Mouse (Mus musculus) heart, postnatal 4 days (tissue): ENCODE results near the gene Entpd2. TPM values are rescaled to one million over a fixed set of nuclear protein-coding genes. Genes with fewer than 3 reads are reported as not detected.

Source experiments
- DNase-seq: peaks from one replicate; pipeline ENCODE4 v3.0.0; 2021
- total RNA-seq, 2 experiments: library from RNA; stranded (reverse); gene quantifications; 2 replicates each; pipeline ENCODE4 v1.2.3; 2021

The Entpd2 gene
- 1 to 10 TPM; 5.7 to 8.5 TPM for total RNA-seq

DNA sequence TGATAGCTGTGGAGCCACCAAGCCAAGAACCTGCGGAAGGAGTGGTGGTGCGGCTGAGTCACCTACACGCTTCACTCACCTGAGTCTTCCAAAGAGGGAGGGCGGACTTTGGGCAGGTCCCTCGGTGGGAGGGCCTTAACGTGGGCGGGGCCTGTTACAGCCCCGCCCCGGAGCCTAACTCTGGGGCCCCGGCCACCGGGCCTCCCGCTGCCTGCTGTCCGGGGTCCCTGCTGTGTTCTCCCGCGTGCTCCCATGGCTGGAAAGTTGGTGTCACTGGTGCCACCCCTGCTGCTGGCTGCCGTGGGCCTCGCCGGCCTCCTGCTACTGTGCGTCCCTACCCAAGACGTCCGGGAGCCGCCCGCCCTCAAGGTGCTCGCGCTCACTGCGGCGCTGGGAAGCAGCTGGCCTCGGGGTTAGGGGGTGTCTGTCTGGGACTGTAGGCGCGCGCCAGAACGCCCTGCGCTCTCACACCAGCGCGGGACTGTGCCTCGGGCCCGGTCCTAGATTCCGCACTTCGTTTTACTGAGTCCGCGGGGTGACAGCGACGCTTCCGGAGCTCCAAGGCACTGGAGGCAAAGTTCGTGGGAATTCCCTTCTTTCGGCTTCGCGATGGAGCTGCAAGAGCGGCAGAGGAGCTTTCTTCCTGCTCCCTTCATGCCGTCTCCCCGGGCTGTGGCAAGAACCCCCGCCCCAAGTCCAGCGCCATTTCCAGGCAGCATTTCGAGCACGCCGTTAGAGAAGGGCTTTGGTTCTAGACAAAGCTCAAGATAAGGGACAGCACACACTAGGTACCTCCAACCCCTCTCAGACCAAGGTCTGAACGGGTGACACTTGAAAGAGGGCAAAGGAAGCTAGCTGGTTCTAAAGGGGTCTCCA is at the start of gene Entpd2:
TSS of gene Entpd2 (plus strand) at position 154 of the 876 bp plus-strand sequence.
- DNase-seq: peak; percentile 49

DNA sequence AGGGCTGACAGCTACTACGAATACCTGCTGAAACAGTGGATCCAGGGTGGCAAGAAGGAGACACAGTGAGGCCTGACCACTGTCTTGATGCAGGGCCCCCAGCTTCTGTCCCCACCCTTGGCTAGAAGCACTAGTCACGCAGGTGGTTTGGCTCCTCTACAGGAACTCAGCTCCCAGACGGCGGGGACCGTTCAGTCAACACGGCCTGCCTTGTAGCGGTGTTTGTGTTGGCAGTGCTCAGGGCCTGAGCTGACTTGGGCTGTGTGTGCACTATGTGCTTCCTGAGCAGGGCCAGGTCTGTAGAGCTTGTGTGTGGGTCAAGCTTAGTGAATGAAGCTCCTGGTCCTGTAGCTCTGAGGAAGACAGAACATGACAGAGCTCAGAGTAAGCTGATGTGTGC is 47.5 kb upstream of the Entpd2 start:
- no peak for DNase-seq

DNA sequence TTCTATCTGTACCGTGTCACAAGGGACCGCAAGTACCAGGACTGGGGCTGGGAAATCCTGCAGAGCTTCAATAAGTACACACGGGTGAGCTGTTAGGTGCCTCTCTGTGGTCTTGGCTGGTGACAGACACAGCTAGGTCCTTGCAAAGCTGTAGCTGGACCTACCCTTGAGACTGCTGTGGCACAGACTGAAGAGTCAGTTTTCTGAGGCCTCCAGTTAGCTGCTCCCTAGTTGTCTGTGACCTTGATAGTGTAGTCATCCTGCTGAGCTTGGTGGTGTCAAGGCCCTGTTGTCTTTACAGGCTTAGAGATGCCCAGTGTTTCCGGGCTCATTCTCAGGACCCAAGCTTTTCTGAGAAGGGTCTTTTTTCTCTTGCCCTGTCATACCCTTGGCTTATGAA is 46.2 kb upstream of the Entpd2 start:
- no peak for DNase-seq

DNA sequence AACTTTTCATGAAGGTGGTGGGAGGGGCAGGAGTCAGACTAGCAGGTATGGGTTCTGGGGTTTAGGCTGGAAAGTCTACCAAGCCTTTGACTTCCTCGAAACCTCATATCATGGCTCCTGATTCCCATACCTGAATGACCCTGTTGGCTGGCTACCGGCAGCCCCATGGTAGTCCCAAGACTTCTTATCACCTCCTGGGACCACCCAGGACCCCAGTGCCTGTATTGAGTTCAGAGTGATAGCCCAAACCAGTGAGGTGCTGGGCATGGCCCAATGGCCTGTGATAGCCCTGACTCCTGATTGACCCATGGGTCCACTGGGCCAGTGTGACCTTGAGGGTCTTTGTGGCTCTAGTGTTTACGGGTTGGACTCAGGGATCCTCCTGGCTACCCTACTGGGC is 45.0 kb upstream of the Entpd2 start:
- DNase-seq: no peak

DNA sequence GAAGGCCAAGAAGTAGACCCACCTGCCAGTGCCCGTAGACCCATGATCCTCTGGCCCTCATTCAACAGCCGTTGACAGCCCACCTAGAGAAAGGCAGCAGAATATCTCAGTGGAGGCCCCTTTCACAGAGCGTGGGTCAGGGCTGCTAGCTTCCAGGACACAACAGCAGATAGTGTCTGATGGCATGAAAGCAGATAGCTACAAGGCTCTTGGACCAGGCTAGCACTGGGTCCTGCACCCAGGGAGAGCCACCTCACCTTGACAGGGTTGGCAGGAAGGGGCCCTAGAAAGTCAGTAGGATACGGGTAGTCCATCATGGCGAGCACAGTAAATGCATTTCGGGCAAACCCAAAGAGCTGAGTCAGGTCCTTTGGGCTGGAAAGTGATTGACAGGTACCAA is 41.5 kb upstream of the Entpd2 start:
- no peak for DNase-seq

DNA sequence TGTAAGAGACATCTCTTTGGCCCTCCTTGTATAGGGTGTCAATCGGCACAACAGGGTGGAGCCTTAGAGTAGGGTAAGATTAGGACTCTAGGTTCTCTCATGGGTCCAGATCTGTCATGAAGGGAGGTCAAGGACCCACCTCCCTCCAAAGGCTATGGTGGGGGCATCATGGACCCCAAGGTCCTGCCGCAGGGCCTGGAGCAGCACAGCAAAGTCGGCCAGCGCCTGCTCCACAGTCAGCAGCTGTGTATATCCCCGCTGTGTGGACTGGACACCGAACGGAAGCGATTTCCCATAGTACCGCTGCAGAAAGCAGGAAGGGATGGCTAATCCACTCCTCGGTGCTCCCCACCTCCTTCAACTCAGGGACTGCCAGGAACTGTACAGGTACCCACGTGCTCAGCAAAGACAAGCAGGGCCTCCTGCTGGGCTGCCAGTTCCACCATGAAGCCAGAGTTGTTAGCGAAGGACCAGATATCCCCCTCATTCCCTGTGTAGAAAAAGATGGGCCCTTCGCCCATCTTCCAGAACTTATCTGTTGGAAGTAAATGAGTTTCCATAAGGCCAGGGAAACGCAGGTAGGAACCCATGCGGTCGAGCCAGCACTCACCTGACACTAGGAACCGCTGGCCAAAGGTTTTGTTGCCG is 40.1 kb upstream of the Entpd2 start:
- no peak for DNase-seq

DNA sequence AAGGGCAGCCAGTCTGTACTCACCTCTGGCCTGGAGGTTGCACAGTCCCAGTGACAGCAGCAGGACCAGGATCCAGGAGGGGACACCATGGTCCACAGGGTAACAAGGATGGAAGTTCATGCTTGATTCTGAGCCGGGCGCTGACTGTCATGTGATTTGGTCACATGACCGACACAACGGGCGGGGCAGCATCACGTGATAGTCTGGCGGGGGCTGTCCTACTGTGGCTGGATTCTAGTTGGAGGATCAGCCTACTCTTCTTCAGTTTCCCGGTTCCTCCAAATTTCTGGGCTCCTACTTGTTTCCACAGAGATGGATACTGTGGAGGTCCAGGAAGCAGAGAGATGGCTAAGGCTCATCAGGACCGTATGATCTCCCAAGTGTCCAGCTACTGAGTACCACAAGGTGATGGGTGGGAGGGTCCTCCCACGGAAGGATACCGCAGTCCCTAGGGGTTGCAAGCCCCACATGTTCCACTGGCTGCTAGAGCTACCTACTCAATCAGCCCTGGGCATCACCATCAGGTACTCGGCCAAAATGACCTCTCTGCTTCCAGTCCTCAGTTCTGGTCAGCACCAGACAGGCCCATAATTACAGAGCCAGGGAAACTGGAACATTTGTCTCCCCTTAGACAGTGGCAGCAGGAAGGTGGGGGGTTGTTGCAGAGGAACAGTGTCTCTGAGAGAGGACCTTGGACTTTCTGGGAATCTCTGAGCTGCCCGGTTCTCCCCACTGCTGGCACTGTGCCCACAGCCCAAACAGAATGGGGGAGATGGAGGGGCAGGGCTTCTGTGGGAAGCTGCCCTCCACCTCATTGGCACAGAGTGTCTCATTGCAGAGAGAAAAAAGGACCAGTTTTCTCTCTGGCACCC is 39.2 kb upstream of the Entpd2 start, which contains the start of gene Dpp7:
TSS of gene Dpp7 (minus strand) at position 152 of the 872 bp plus-strand sequence.
- peak; percentile 74 for DNase-seq

DNA sequence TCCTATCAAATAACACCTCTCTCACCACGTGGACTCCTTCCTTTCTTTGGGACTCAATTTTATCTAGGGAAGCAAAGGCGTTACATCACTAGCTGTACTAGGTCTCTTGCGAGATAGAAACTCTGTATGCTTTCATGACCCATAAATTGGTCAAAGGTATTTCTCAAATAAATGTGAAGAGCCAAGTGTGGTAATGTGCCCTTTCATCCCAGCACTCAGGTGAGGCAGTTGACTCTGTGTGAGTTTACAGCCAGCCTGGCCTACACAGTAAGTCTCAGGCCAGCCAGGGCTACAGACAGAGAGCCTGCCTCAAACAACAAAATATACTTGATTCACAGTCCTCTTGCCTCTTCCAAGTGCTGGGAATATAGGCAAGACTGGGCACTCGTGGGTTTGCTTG is 35.8 kb upstream of the Entpd2 start:
- no peak for DNase-seq

DNA sequence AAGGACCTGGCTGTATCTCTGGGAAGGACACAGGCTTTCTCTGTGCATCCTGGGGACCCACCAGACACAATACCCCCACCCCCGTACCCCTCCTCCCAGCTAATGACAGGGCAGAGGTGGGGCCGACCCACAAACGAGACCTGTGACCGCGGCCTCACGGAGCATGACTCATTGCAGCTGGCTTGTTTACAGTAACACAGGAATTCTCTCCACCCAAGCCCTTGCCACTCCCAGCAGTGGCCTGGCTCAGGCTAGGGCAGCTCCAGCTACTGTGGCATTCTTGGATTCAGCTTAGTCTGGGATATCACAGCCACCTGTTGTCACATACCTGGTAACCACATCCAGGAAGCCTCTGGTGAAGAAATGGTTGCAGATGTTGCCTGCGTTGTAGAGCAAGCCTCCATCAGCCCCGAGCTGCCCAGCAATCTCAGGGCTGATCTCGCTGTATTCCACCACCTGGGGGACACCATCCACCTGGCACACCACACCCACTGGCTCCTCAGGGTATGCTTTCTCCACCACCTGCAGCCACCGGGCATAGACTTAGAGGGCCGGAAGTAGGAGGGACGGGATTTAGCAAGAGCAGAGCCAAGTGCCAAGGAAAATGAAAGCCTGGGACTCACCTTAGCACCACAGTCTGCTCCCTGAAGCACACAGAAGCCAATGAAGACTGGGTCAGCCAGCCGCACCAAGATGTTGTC is 32.0 kb upstream of the Entpd2 start:
- DNase-seq: no peak

DNA sequence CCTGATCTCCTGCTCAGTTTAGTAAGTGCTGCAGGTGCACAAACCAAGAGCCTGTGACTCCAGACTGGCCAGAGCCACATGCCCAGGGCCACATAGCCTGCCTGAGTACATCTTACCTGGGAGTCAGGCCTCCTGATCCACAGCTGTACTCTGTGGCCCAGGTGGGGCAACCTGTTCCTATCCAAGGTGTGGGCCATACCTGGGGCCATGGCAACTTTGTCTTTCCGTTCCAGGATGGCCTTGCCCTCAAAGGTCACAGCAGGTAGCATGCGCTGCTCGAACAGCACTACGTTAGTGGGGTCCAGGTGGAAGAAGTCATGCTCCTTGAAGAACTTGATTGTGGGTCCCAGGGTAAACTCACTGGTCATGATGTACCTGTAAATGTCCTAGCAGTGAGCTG is 31.4 kb upstream of the Entpd2 start:
- no peak for DNase-seq

DNA sequence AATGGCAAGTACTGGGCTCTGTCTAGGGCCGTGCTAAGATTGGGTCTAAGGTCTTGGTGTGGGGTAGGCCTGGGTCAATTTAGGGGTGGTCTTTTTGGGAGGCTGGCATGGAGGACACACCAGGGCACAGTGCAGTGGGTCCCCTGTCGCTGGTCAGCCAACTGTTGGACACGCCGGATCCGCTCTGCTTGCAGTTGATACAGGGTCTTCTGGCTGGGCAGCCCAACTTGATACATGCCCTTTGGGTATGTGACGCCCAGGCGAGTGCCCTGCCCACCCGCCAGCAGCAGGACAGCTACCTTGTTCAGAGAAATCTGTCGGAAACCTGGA is 30.9 kb upstream of the Entpd2 start:
- DNase-seq: no peak

DNA sequence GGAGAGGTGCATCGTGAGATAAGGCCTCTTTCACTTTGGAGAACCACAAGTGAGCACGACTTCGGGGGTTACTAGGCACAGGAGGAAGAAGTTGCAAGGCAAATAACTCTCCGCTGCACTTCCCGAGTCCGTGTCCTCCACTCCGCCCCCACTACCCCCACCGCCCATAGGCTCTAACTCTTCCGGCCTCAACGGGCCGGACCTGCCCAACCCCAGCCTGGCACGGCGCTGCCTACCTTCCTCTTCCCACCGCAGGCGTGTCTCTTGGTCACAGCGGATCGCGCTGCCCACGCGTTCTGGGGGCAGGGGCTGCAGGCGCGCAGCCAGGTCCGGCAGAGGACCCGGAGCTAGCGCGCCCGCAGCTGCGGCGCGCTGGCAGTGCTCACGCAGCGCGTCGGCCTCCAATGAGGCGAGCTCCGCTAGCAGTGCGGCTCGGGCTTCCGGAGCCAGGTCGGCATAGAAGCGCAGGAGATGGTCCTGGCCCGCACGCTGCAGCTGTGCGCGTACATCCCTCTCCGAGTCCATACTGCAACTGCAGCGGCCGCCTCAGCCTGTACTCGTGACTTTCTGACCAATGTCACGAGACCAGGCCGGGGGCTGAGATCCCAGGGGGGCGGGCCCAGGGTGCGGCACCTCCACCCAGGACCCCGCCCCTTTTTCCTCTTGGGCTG is 30.4 kb upstream of the Entpd2 start, which contains the start of gene Uap1l1:
TSS of gene Uap1l1 (minus strand) at position 592 of the 671 bp plus-strand sequence.
- DNase-seq: peak; percentile 82

DNA sequence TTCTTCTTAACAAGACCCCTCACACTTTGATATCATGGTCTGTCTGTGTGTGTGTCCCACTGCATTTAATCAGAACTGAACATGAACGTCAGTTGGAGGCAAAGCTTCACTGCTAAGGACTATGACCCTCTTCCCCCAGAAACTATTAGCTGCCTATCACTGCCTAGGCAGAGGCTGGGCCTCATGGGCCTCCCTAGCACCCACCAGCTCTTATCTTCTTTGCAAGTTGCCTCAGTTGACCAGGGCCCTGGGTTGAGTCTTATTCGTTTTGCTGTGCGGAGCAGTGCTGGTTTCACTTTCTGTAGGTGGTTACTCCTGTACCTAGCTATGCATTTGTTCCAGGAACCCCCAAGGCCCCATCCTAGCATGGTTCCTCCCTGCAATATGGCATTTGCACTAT is 25.7 kb upstream of the Entpd2 start:
- DNase-seq: no peak

DNA sequence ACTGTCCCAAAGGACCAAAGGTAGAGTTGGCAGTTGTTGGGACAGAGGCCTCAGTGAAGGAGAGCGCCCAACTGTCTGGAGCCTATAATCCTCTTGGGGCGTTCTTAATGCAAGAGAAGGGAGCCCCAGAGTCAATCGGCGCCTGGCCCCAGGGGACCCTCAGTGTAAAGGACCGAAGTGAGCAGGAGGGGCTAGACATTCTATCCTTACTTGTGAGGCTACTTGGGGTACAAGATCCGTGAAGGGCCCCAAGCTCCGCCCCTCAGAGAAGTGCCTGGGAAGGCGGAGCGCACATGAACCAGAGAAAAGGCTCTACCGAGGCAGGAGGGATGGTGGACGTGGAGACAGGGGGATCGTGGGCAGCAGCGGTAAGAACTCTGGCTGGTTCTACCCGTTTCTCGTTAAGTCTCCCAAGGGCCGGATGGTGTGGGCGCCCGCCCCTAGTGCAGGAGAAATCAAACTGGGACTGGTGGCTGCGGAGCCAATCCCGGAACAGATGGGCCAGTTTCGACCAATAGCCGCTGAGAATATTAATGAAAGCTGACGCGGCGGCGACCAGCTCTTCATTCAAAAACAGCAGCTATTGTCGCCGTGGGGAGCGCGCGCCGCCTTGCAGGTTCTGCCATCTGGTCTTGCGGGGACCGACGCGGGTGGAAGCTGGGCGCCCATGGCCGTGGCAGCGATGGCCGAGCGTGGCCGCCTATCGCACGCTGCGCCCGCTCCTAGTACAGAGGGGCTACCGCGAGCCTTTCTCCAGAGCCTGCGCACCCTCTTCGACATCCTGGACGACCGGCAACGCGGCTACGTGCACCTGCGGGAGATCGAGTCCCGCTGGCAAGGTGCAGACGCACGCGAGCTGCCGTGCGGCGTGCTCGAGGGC is 23.7 kb upstream of the Entpd2 start, which contains the start of gene Sapcd2:
TSS of gene Sapcd2 (plus strand) at position 558 of the 880 bp plus-strand sequence.
- DNase-seq: peak; percentile 87

DNA sequence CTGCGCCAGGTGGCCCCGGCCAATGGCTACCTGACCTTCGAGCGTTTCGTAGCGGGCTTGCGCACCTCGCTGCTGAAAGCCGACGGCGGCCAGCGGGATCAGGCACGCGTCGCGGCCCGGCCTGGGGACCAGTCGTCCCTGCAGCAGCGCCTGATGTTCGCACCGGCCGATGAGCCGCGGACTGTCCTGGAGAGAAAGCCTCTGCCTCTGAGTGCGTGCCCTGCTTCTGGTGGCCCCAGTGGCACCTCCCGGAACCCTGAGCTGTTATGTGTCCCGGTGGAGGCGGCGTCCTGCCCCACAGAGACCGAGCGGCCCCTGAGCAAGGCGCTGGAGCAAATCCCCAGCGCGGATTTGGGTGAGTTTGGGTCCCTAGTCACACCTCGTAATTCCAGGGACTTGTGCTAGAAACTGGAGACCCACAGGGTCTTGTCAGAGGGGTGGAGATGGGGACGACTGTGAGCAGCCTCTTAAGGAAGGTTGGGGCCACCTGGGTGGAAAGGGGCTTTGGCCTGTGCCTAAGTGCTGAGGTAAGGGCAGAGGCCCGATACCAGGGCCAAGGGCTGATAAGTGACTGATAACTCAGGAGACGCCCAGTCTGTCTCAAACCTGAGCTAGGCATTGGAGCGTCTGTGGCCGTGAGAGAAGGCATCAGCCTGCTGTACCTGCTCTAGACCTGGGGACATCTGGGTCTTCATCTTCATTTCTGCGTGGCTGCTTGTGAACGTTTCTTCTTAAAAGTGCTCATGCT is 22.9 kb upstream of the Entpd2 start:
- no peak for DNase-seq

DNA sequence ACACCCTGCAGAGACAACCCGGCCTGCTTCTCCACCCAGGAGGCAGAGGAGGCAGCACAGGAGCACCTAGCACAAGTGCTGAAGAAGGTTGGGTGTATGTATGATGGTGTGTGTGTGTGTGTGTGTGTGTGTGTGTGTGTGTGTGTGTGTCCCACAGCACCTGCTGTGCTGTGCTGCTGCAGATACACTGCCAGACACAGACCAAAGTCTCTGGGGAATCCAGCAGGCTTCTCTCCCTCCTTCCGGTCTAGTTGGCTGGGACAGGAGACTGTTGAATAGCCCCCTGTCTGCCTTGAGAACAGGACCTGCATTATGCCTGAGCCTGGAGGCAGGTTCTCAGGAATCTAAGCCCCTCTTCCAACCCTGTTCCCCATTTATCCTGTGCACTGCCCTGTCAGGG is 22.2 kb upstream of the Entpd2 start:
- no peak for DNase-seq

DNA sequence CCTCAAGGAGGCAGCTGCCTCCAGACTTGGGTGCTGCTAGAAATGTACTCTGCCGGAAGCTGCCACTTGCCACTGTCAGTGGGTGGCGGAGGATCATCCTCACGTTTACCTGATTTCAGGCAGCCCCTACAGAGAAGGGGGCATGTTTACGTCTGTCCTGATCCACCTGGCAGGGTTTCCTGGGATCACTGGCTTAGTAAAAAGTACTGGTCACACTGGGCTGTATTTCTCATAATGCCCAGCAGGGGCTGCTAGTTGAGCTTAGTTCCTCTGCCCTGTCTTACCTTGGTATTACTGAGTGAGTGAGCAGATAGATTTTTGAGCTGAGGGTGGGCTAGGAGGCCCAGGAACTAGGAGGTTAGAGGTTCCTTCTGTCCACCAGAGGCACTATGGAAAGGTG is 19.1 kb upstream of the Entpd2 start:
- DNase-seq: peak; percentile 67

DNA sequence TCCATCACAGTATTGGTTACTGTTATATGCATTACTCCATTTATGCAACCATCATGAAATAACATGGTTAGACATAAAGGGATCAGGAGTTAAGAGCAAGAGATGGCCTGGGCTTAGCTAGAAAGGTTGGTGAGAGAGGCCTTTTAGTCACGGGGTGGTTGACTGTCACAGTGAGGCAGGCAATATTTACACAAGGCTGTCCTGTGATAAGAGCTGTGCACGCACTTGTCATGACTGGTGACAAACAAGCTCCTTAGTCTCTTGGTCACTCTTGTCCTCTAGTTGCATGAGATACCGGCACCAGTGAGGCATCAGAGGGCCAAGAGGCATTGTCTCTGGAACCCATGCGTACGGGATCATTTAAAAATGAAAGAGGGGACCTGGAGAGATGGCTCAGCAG is 11.2 kb upstream of the Entpd2 start:
- DNase-seq: no peak

DNA sequence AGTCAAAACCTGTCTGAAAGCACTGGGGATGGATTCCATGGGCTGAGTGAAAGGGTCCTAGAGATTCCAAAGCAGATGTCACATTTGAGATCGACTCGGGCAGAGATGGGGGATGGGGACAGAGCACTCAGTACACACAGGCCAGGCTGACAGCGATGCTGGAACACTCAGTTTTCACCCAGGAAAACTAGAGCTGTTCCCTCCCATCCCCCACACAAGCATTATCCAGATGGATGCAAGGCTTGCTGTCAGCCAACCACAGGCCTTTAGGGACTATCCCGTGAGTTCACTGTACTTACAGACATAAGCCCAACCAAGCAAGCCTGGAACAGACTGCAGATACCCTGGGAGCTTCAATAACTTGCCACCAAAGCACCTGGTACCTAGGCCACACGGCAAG is 4.4 kb upstream of the Entpd2 start:
- DNase-seq: no peak
